Mouse (Mus musculus): ENCODE data around the gene Vdr.

Gene Vdr

DNA sequence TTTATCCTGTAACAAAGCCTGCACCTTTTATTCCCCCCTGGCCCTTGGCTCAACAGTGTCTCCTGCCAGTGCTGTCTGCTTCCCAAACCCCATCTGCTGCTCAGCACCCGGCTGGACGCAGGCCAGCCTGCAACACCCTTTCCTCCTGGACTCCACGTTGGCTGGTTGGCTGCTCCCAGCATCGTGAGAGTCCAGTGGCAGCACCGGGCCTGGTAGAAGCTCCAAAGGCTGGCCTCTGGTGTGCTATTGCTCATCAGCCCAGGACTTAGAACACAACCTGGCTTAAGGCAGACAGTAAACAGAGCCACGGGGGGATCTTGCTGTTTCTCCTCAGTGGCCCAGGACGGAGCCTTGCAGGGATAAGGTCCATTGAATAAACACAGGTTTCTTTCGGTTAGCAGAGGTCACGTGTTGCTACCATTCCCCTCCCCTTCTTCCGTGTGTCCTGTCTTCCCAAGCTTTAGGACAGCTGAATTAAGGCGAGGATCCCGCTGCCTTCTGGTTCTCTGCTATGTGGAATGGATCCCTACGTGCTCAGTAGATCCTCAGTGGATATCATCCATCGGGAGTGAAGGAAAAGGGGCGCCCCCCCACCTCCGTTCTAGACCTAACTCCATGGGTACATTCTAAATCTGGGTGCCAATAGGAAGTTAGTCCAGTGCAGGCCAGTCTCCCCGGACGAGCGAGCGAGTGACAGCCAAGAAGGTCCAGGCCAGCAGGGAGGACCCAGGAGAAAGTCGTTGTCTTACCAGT lies 96.8 kb downstream of the Vdr start:
- DNase-seq (ENCODE audit: extremely low read depth, low read depth, low spot score), result no peak

DNA sequence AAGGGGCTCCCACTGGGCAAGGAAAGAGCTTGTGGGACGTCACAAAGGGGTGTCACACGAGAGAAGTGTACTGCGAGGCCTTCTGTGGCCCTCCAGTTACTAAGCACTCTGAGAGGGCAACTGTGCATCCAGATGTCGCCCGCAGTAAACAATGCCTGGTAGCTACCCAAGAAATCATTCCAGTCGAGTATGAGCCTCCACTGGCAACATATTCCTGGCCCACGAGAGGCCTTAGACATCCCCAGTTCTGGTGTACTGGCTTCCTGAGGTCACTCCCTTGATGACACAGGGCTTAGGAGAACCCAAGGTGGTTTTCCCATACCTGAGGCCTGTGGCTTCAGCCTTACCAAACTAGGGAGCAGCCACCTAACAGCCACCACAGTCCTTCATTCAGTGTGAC lies 97.6 kb downstream of the Vdr start:
- no peak for DNase-seq (ENCODE audit: extremely low read depth, low read depth, low spot score)

DNA sequence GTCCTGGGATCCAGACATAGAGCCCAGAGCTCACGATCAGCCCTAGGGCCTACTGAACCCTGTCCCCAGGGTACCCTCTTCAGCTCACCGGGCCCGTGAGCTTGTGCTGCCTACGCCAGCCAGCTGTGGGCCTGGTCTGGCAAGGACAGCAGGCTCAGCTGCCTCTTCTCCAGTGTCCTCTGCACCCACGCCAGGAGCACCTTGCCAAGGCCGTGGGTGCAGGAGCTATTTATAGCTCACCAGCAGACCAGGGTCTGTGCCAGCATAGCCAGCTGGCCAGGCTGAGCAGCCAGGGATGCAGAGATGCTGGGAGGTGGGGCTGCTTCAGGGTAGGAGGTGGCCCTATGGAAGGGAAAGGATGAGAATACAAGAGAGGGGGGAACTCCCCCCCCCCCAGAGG lies 98.3 kb downstream of the Vdr start:
- peak; percentile 26 for DNase-seq (ENCODE audit: extremely low read depth, low read depth, low spot score)

DNA sequence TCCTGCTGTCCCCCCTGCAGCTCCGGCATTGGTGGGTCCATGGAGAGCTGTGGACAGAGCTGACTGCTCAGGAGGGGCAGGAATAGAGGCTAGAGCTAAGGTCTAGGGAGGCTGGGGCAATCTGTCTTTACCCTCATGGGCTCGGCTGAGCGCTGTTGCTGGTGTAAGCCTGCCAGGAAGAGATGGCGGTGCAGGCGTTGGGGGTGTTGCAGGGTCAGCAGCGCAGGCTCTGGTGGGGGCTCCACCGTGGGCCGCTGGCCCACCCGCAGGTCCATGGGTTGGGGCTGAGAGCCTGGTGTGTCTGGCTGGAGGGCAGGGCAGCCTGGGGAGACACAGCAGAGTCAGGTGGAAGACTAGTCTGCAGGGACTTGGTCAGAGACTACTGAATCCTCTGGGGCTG lies 99.1 kb downstream of the Vdr start:
- no peak for DNase-seq (ENCODE audit: extremely low read depth, low read depth, low spot score)

GRCm38 (mm10) chr15:97810399-97810798 lies 100.0 kb downstream of the Vdr start:
- no peak for DNase-seq (ENCODE audit: extremely low read depth, low read depth, low spot score)

DNA sequence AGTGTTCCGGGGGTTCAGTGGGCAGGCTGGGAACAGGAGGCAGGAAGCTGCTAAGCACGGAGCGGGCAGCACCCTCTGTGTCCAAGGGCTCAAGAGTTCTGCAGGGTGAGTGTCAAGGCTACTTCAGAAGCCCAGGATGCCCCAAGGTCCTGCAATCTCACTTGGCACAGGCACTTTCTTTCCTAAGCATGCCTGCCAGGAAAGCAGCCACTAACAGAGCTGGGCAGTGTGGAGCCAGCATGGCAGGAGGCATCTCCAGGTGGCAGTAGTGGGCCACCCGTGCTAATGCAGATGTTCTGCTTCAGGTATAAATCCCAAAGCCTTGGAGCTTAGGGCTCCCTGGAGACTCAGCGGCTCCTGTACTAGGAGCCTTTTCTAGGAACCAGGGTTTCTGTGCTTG lies 100.5 kb downstream of the Vdr start:
- DNase-seq (ENCODE audit: extremely low read depth, low read depth, low spot score), result no peak

DNA sequence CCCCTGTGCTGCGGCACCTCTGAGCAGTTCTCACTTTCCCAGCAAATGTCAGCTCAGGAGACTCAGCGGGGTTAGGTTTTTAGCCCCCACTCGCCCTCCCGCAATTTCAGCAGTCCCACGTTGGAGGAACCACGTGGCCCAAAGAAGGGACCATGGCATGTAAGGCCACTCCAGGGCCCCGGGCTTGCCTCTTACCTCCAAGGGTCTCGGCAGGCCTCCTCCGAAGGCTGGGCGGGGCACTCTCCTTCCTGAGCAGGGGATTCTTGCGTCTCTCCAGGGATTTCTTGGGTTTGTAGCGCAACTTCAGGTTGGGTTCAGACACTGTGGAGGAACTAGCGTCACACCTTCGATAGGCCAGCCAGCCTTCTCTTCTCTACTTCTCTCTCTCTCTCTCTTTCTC lies 101.2 kb downstream of the Vdr start:
- no peak for DNase-seq (ENCODE audit: extremely low read depth, low read depth, low spot score)

GRCm38 (mm10) chr15:97808532-97808931 lies 101.9 kb downstream of the Vdr start:
- DNase-seq (ENCODE audit: extremely low read depth, low read depth, low spot score), result no peak

- DNase-seq (ENCODE audit: extremely low read depth, low read depth, low spot score), result no peak
These were observed 102.6 kb downstream of the Vdr start for GRCm38 (mm10) chr15:97807867-97808266.

All from fat pad, adult 2 months (tissue).